Mouse (Mus musculus) megakaryocyte, embryonic 14.5 days (primary cell): ENCODE measurements at regions not wholly inside any gene's neighbourhood (a gene's known extent, or its start where the extent isn't known, plus 50 kb on each side); places are given as distances from the start of the nearest gene placed in this dataset.
"Not testable (repeated sequence)": the region's sequence is repeated elsewhere in the genome, so short reads cannot be mapped to it uniquely, and the experiment has no call there.

Source experiments
- H3K27me3 ChIP-seq: replicated peaks from 2 replicates; pipeline ENCODE3; 2012; ENCODE audit warnings: inconsistent platforms
- H3K36me3 ChIP-seq: replicated peaks from 2 replicates; pipeline ENCODE3; 2012; ENCODE audit warnings: low read length, inconsistent platforms, mixed read lengths
- H3K4me1 ChIP-seq: 2 replicates; pipeline ENCODE4 v1.6.1; 2012; ENCODE audit warnings: inconsistent platforms
- H3K4me3 ChIP-seq: replicated peaks from 2 replicates; pipeline ENCODE3; 2012; ENCODE audit warnings: moderate library complexity, mild to moderate bottlenecking, inconsistent platforms
- H3K9me3 ChIP-seq: 2 replicates; pipeline ENCODE4 v1.6.1; 2012; ENCODE audit warnings: inconsistent platforms
- FLI1 ChIP-seq: IDR thresholded peaks from 2 replicates; pipeline ENCODE4 v1.6.1; 2012; ENCODE audit warnings: low read length, inconsistent platforms, mixed read lengths
- GATA1 ChIP-seq: IDR thresholded peaks from 3 replicates; pipeline ENCODE4 v1.6.1; 2012; ENCODE audit warnings: mixed read lengths, low read length, inconsistent platforms, borderline replicate concordance

- no peaks in the 10 kb centered on the region for H3K36me3 ChIP-seq
- no peak for TF ChIP-seq GATA1
- H3K4me1 ChIP-seq: no peaks in the 10 kb centered on the region
- no peak overlapping the region for H3K4me3 ChIP-seq
- no peaks in the 10 kb centered on the region for H3K27me3 ChIP-seq
- H3K9me3 ChIP-seq: no peaks in the 10 kb centered on the region
Measured at GRCm38 (mm10) chr11:7828001-7828400, 614.3 kb upstream of the Igfbp3 start.

GRCm38 (mm10) chr11:7827402-7827801, 613.7 kb upstream of the Igfbp3 start:
- H3K36me3 ChIP-seq: no peaks in the 10 kb centered on the region
- no peaks in the 10 kb centered on the region for H3K27me3 ChIP-seq
- H3K4me1 ChIP-seq: no peaks in the 10 kb centered on the region
- TF ChIP-seq GATA1 (no peak), FLI1 (no peak)
- no peaks in the 10 kb centered on the region for H3K9me3 ChIP-seq
- H3K4me3 ChIP-seq: no peak overlapping the region

GRCm38 (mm10) chr11:7815750-7816149, 602.0 kb upstream of the Igfbp3 start:
- no peak for TF ChIP-seq FLI1
- no peak for TF ChIP-seq GATA1

GRCm38 (mm10) chr11:7814556-7814955, 600.8 kb upstream of the Igfbp3 start:
- Histone ChIP-seq H3K27me3 (no peaks in the 10 kb centered on the region), H3K4me3 (no peak overlapping the region), H3K9me3 (no peaks in the 10 kb centered on the region), H3K4me1 (no peaks in the 10 kb centered on the region), H3K36me3 (no peaks in the 10 kb centered on the region)
- TF ChIP-seq GATA1 (no peak), FLI1 (no peak)

More at GRCm38 (mm10) chr11:7815750-7816149, 602.0 kb upstream of the Igfbp3 start:
- no peaks in the 10 kb centered on the region for H3K36me3 ChIP-seq
- H3K4me3 ChIP-seq: no peak overlapping the region
- H3K4me1 ChIP-seq: no peaks in the 10 kb centered on the region
- H3K9me3 ChIP-seq: no peaks in the 10 kb centered on the region
- no peaks in the 10 kb centered on the region for H3K27me3 ChIP-seq

- no peaks in the 10 kb centered on the region for H3K4me1 ChIP-seq
- no peak for TF ChIP-seq GATA1
- no peak for TF ChIP-seq FLI1
- H3K27me3 ChIP-seq: no peaks in the 10 kb centered on the region
- H3K9me3 ChIP-seq: no peaks in the 10 kb centered on the region
- H3K4me3 ChIP-seq: no peak overlapping the region
- H3K36me3 ChIP-seq: no peaks in the 10 kb centered on the region
Measured at GRCm38 (mm10) chr11:7812436-7812835, 598.7 kb upstream of the Igfbp3 start.

- no peak overlapping the region for H3K4me3 ChIP-seq
- H3K4me1 ChIP-seq: no peaks in the 10 kb centered on the region
- TF ChIP-seq FLI1 (no peak), GATA1 (no peak)
- H3K9me3 ChIP-seq: no peaks in the 10 kb centered on the region
- no peaks in the 10 kb centered on the region for H3K27me3 ChIP-seq
- no peaks in the 10 kb centered on the region for H3K36me3 ChIP-seq
Measured at GRCm38 (mm10) chr11:7809741-7810140, 596.0 kb upstream of the Igfbp3 start.

- no peaks in the 10 kb centered on the region for H3K27me3 ChIP-seq
- no peaks in the 10 kb centered on the region for H3K36me3 ChIP-seq
- peaks cover 7% of the 10 kb centered on the region for H3K9me3 ChIP-seq
- no peaks in the 10 kb centered on the region for H3K4me1 ChIP-seq
- H3K4me3 ChIP-seq: no peak overlapping the region
- TF ChIP-seq GATA1: no peak
- no peak for TF ChIP-seq FLI1
Measured at GRCm38 (mm10) chr11:7796373-7796772, 582.6 kb upstream of the Igfbp3 start.

GRCm38 (mm10) chr11:7794206-7794605, 580.5 kb upstream of the Igfbp3 start:
- H3K27me3 ChIP-seq: no peaks in the 10 kb centered on the region
- no peaks in the 10 kb centered on the region for H3K36me3 ChIP-seq
- TF ChIP-seq FLI1 (no peak), GATA1 (no peak)
- H3K4me1 ChIP-seq: no peaks in the 10 kb centered on the region
- H3K9me3 ChIP-seq: peaks cover 5% of the 10 kb centered on the region
- H3K4me3 ChIP-seq: no peak overlapping the region

GRCm38 (mm10) chr11:7780476-7781112, 566.9 kb upstream of the Igfbp3 start:
- no peaks in the 10 kb centered on the region for H3K4me1 ChIP-seq
- H3K9me3 ChIP-seq: peaks cover 4% of the 10 kb centered on the region; the same call in 1 of the 2 replicates
- no peaks in the 10 kb centered on the region for H3K27me3 ChIP-seq
- TF ChIP-seq FLI1 (no peak), GATA1 (no peak)
- H3K36me3 ChIP-seq: no peaks in the 10 kb centered on the region
- H3K4me3 ChIP-seq: no peak overlapping the region

GRCm38 (mm10) chr11:7775361-7775760, 561.6 kb upstream of the Igfbp3 start:
- H3K9me3 ChIP-seq, H3K27me3 ChIP-seq, H3K4me1 ChIP-seq, H3K4me3 ChIP-seq, H3K36me3 ChIP-seq: not testable (repeated sequence)

GRCm38 (mm10) chr11:7765303-7765702, 551.6 kb upstream of the Igfbp3 start:
- no peak overlapping the region for H3K4me3 ChIP-seq
- TF ChIP-seq FLI1: no peak
- no peak for TF ChIP-seq GATA1
- no peaks in the 10 kb centered on the region for H3K36me3 ChIP-seq
- H3K27me3 ChIP-seq: no peaks in the 10 kb centered on the region
- no peaks in the 10 kb centered on the region for H3K9me3 ChIP-seq
- H3K4me1 ChIP-seq: no peaks in the 10 kb centered on the region
